Mouse (Mus musculus) myocyte (in vitro differentiated cells): ENCODE measurements around the gene Nsd1. TPM values are rescaled to one million over a fixed set of nuclear protein-coding genes. Genes with fewer than 3 reads are reported as not detected.

Experiments used
- H3K27me3 ChIP-seq: one replicate; pipeline ENCODE4 v1.6.1; 2011; ENCODE audit not compliant: control insufficient read depth, insufficient read depth, insufficient read length
- H3K36me3 ChIP-seq: one replicate; pipeline ENCODE4 v1.6.1; 2011; ENCODE audit not compliant: control insufficient read depth, insufficient read depth
- H3K4me2 ChIP-seq: one replicate; pipeline ENCODE4 v1.6.1; 2011; ENCODE audit warnings: low read depth, control low read depth
- H3K4me3 ChIP-seq: one replicate; pipeline ENCODE4 v1.5.1; 2011; ENCODE audit warnings: mild to moderate bottlenecking, control low read depth, moderate library complexity
- H3K79me2 ChIP-seq: one replicate; pipeline ENCODE4 v1.6.1; 2011; ENCODE audit not compliant: control insufficient read depth, insufficient read depth
- H3ac ChIP-seq: one replicate; pipeline ENCODE4 v1.6.1; 2011; ENCODE audit not compliant: control insufficient read depth, insufficient read length
- CEBPB ChIP-seq: IDR thresholded peaks from 2 replicates; pipeline ENCODE4 v1.6.1; 2011; ENCODE audit warnings: mild to moderate bottlenecking, moderate library complexity; ENCODE audit not compliant: poor library complexity, insufficient read depth, severe bottlenecking
- E2F4 ChIP-seq: IDR thresholded peaks from one replicate; pipeline ENCODE4 v1.6.1; 2011; ENCODE audit warnings: mild to moderate bottlenecking, control low read depth, moderate library complexity; ENCODE audit not compliant: insufficient read depth
- MAX ChIP-seq: IDR thresholded peaks from one replicate; pipeline ENCODE4 v1.6.1; 2011; ENCODE audit warnings: low read depth, mild to moderate bottlenecking, control low read depth
- MYOD1 ChIP-seq, 3 experiments: IDR thresholded peaks; one replicate each; pipeline ENCODE4 v1.6.1; 2011; ENCODE audit warnings: control low read depth in 2 of 3, low read depth in 2 of 3, mild to moderate bottlenecking in 2 of 3, moderate library complexity in 1 of 3; ENCODE audit not compliant: insufficient read length in 2 of 3, control insufficient read depth in 1 of 3
- MYOG ChIP-seq, 3 experiments: IDR thresholded peaks; one replicate each; pipeline ENCODE4 v1.6.1; 2011; ENCODE audit warnings: control low read depth in 2 of 3, low read depth in 2 of 3, mild to moderate bottlenecking in 2 of 3; ENCODE audit not compliant: insufficient read length in 2 of 3, control insufficient read depth in 1 of 3, insufficient read depth in 1 of 3
- POLR2A ChIP-seq: IDR thresholded peaks from one replicate; pipeline ENCODE4 v1.6.1; 2011; ENCODE audit warnings: low read depth, mild to moderate bottlenecking, control low read depth, moderate library complexity; ENCODE audit not compliant: insufficient read length
- POLR2AphosphoS2 ChIP-seq: IDR thresholded peaks from one replicate; pipeline ENCODE4 v1.6.1; 2011; ENCODE audit warnings: low read depth, control low read depth; ENCODE audit not compliant: insufficient read length
- REST ChIP-seq: IDR thresholded peaks from one replicate; pipeline ENCODE4 v1.6.1; 2011; ENCODE audit warnings: mild to moderate bottlenecking, control low read depth, moderate library complexity; ENCODE audit not compliant: insufficient read depth, insufficient read length
- SRF ChIP-seq: IDR thresholded peaks from one replicate; pipeline ENCODE4 v1.6.1; 2011; ENCODE audit warnings: low read depth; ENCODE audit not compliant: control insufficient read depth, insufficient read length
- TCF12 ChIP-seq: IDR thresholded peaks from one replicate; pipeline ENCODE4 v1.6.1; 2011; ENCODE audit warnings: mild to moderate bottlenecking, control low read depth; ENCODE audit not compliant: poor library complexity, insufficient read depth, severe bottlenecking
- TCF3 ChIP-seq: IDR thresholded peaks from one replicate; pipeline ENCODE4 v1.6.1; 2011; ENCODE audit warnings: low read depth, control low read depth; ENCODE audit not compliant: insufficient read length
- USF1 ChIP-seq: IDR thresholded peaks from one replicate; pipeline ENCODE4 v1.6.1; 2011; ENCODE audit warnings: low read depth, mild to moderate bottlenecking, control low read depth, moderate library complexity
- polyA plus RNA-seq: library from polyadenylated mRNA; unstranded; fragments of >200 nt; fragmentation: generic; extraction: Trizol; gene quantifications from one replicate; pipeline ENCODE4 v1.2.1, GENCODE M21; 2012; ENCODE audit warnings: missing spikeins

Nsd1 gene
- polyA plus RNA-seq, 1 experiment: 10.2 TPM

- Histone ChIP-seq H3K79me2 (peaks cover 22% of the 10 kb centered on the region), H3K36me3 (peaks cover 2% of the 10 kb centered on the region), H3ac (no peak overlapping the region), H3K27me3 (no peaks in the 10 kb centered on the region), H3K4me2 (no peak overlapping the region), H3K4me3 (no peak overlapping the region)
- TF ChIP-seq REST (no peak), SRF (no peak), POLR2A (no peak), USF1 (no peak), POLR2AphosphoS2 (no peak), CEBPB (no peak), TCF3 (no peak), TCF12 (no peak), MAX (no peak), MYOG (IDR thresholded peaks at IDR 0.05; ENCODE audit: control insufficient read depth in 1 of 3, insufficient read depth in 1 of 3, insufficient read length in 2 of 3, low read depth in 2 of 3) (no peak), E2F4 (no peak)
Observed at GRCm38 (mm10) chr13:55210193-55210970, 800 bp downstream of the Nsd1 start.

- TF ChIP-seq SRF (no peak), E2F4 (no peak), POLR2AphosphoS2 (no peak), MYOG (IDR thresholded peaks at IDR 0.05; ENCODE audit: control insufficient read depth in 1 of 3, insufficient read depth in 1 of 3, insufficient read length in 2 of 3, low read depth in 2 of 3) (no peak), CEBPB (no peak), MYOD1 (IDR thresholded peaks at IDR 0.05; ENCODE audit: control insufficient read depth in 1 of 3, insufficient read length in 2 of 3, low read depth in 2 of 3) (no peak), MAX (no peak), USF1 (no peak), TCF3 (no peak), TCF12 (no peak), REST (no peak), POLR2A (no peak)
- Histone ChIP-seq H3ac (no peak overlapping the region), H3K4me2 (no peak overlapping the region), H3K27me3 (no peaks in the 10 kb centered on the region), H3K4me3 (no peak overlapping the region), H3K36me3 (peaks cover 7% of the 10 kb centered on the region), H3K79me2 (peaks cover 28% of the 10 kb centered on the region)
Observed at GRCm38 (mm10) chr13:55210971-55211220, 1.3 kb downstream of the Nsd1 start.

GRCm38 (mm10) chr13:55211221-55212010, 1.8 kb downstream of the Nsd1 start:
- Histone ChIP-seq H3K4me2 (no peak overlapping the region), H3ac (peak overlapping the region; percentile 94), H3K36me3 (peaks cover 10% of the 10 kb centered on the region), H3K79me2 (peaks cover 33% of the 10 kb centered on the region), H3K4me3 (peak overlapping the region; percentile 61), H3K27me3 (no peaks in the 10 kb centered on the region)
- TF ChIP-seq POLR2A: no peak
- TF ChIP-seq POLR2AphosphoS2: no peak

- Histone ChIP-seq H3ac (peak overlapping the region; percentile 94), H3K36me3 (peaks cover 10% of the 10 kb centered on the region), H3K4me3 (peak overlapping the region; percentile 61), H3K4me2 (peak overlapping the region; percentile 95), H3K79me2 (peaks cover 38% of the 10 kb centered on the region), H3K27me3 (no peaks in the 10 kb centered on the region)
- TF ChIP-seq REST: no peak
- no peak for TF ChIP-seq MYOD1 (IDR thresholded peaks at IDR 0.05; ENCODE audit: control insufficient read depth in 1 of 3, insufficient read length in 2 of 3, low read depth in 2 of 3)
- TF ChIP-seq MAX: no peak
- no peak for TF ChIP-seq TCF3
- peak; percentile 45 for TF ChIP-seq POLR2A
- TF ChIP-seq SRF: no peak
- TF ChIP-seq TCF12: no peak
- no peak for TF ChIP-seq USF1
- TF ChIP-seq MYOG (IDR thresholded peaks at IDR 0.05; ENCODE audit: control insufficient read depth in 1 of 3, insufficient read depth in 1 of 3, insufficient read length in 2 of 3, low read depth in 2 of 3): peak in 1 of 3 experiments; percentile 2
- no peak for TF ChIP-seq CEBPB
- no peak for TF ChIP-seq POLR2AphosphoS2
- no peak for TF ChIP-seq E2F4
Observed at GRCm38 (mm10) chr13:55212011-55212360, 2.4 kb downstream of the Nsd1 start.
